Mouse (Mus musculus) hindbrain, embryonic 11.5 days (tissue): ENCODE measurements at regions not wholly inside any gene's neighbourhood (a gene's known extent, or its start where the extent isn't known, plus 50 kb on each side); places are given as distances from the start of the nearest gene placed in this dataset.

Source experiments
- ATAC-seq: fragments of 200-750 bp; cut with Nextera tagmentation; 2 replicates; pipeline ENCODE4 v1.8.0; 2017; ENCODE audit warnings: mild to moderate bottlenecking, moderate TSS enrichment, moderate library complexity; ENCODE audit not compliant: low FRiP score
- DNase-seq: peaks from one replicate; pipeline ENCODE4 v3.0.0-alpha.2; 2015; ENCODE audit warnings: low spot score
- H3K27ac ChIP-seq: fragments of 300-500 bp; sonication (generic); 2 replicates; pipeline ENCODE4 v1.5.1; 2014; ENCODE audit warnings: mild to moderate bottlenecking, low read depth, low read length
- H3K27me3 ChIP-seq: fragments of 300-500 bp; sonication (generic); 2 replicates; pipeline ENCODE4 v1.6.1; 2014; ENCODE audit warnings: mild to moderate bottlenecking, low read length, moderate library complexity, mixed read lengths; ENCODE audit not compliant: control insufficient read depth, insufficient read depth
- H3K36me3 ChIP-seq: fragments of 300-500 bp; sonication (generic); 2 replicates; pipeline ENCODE4 v1.6.1; 2014; ENCODE audit warnings: mild to moderate bottlenecking, low read length, moderate library complexity, mixed read lengths; ENCODE audit not compliant: control insufficient read depth, insufficient read depth
- H3K4me1 ChIP-seq: fragments of 300-500 bp; sonication (generic); replicated peaks from 2 replicates; pipeline ENCODE4 v1.6.1; 2014; ENCODE audit warnings: low read length, mixed read lengths; ENCODE audit not compliant: control insufficient read depth, insufficient read depth
- H3K4me2 ChIP-seq: fragments of 300-500 bp; sonication (generic); replicated peaks from 2 replicates; pipeline ENCODE4 v1.6.1; 2014; ENCODE audit warnings: mild to moderate bottlenecking, low read depth, low read length
- H3K4me3 ChIP-seq: fragments of 300-500 bp; sonication (generic); 2 replicates; pipeline ENCODE4 v1.5.1; 2014; ENCODE audit warnings: low read depth, low read length
- H3K9ac ChIP-seq: fragments of 300-500 bp; sonication (generic); 2 replicates; pipeline ENCODE4 v1.6.1; 2014; ENCODE audit warnings: low read depth, low read length
- H3K9me3 ChIP-seq: fragments of 300-500 bp; sonication (generic); 2 replicates; pipeline ENCODE4 v1.6.1; 2016; ENCODE audit warnings: low read length; ENCODE audit not compliant: control insufficient read depth
- WGBS: fragments of 180-500 bp; shearing (Covaris S2); extraction: QIAGEN DNeasy Blood & Tissue Kit; methylation state at CpG from one replicate; pipeline ENCODE4 v1.1.7; 2014; 5-methylcytosine and 5-hydroxymethylcytosine counted together
- microRNA counts: library from miRNA; unstranded; fragments of <30 nt; microRNA quantifications from one replicate; lab custom pipeline; 2015

GRCm38 (mm10) chrX:103556046-103556445 lies 74.3 kb upstream of the Zcchc13 start:
- ATAC-seq (no peak), DNase-seq (peak; percentile 8)
- H3K27me3 ChIP-seq = no peaks in the 10 kb centered on the region
- no peak overlapping the region for H3K9ac ChIP-seq
- no peak overlapping the region for H3K4me3 ChIP-seq
- no peaks in the 10 kb centered on the region for H3K36me3 ChIP-seq
- no peak overlapping the region for H3K4me2 ChIP-seq
- no peaks in the 10 kb centered on the region for H3K9me3 ChIP-seq
- 65% methylated on average over 4 of the region's 4 CpGs for WGBS
- 0 out of 2 replicates have a peak, but pooled peaks cover 2% of the 10 kb centered on the region for H3K4me1 ChIP-seq
- H3K27ac ChIP-seq = peak overlapping the region; percentile 67

- ATAC-seq = no peak
- no peak overlapping the region for H3K4me3 ChIP-seq
- no peaks in the 10 kb centered on the region for H3K27me3 ChIP-seq
- H3K9ac ChIP-seq = no peak overlapping the region
- 0 out of 2 replicates have a peak, but pooled peaks cover 2% of the 10 kb centered on the region for H3K4me1 ChIP-seq
- WGBS = 46% methylated on average over 7 of the region's 7 CpGs
- no peaks in the 10 kb centered on the region for H3K36me3 ChIP-seq
- no peak overlapping the region for H3K4me2 ChIP-seq
- H3K27ac ChIP-seq = 0 out of 2 replicates have a peak overlapping the region, but pooled peaks have one; percentile 67
- no peak for DNase-seq
- H3K9me3 ChIP-seq = no peaks in the 10 kb centered on the region
Observed at GRCm38 (mm10) chrX:103556681-103557490, 73.5 kb upstream of the Zcchc13 start.

- Histone ChIP-seq H3K36me3 (no peaks in the 10 kb centered on the region), H3K27me3 (no peaks in the 10 kb centered on the region), H3K9ac (no peak overlapping the region), H3K9me3 (no peaks in the 10 kb centered on the region), H3K27ac (no peak overlapping the region), H3K4me1 (0 out of 2 replicates have a peak, but pooled peaks cover 2% of the 10 kb centered on the region), H3K4me2 (no peak overlapping the region), H3K4me3 (no peak overlapping the region)
- ATAC-seq = no peak
- 88% methylated on average over 4 of the region's 4 CpGs for WGBS
- DNase-seq = no peak
Observed at GRCm38 (mm10) chrX:103557496-103557895, 72.9 kb upstream of the Zcchc13 start.

- DNase-seq (peak; percentile 44), ATAC-seq (peak; percentile 89)
- Histone ChIP-seq H3K4me1 (no peaks in the 10 kb centered on the region), H3K9me3 (no peaks in the 10 kb centered on the region), H3K4me3 (no peak overlapping the region), H3K27ac (no peak overlapping the region), H3K27me3 (no peaks in the 10 kb centered on the region), H3K36me3 (no peaks in the 10 kb centered on the region), H3K4me2 (no peak overlapping the region), H3K9ac (no peak overlapping the region)
- 70% methylated on average over 8 of the region's 8 CpGs for WGBS
Observed at GRCm38 (mm10) chrX:103563531-103564246, 66.7 kb upstream of the Zcchc13 start.

- no peak overlapping the region for H3K4me3 ChIP-seq
- DNase-seq (no peak), ATAC-seq (no peak)
- no peak overlapping the region for H3K27ac ChIP-seq
- H3K4me1 ChIP-seq = no peaks in the 10 kb centered on the region
- H3K9ac ChIP-seq = no peak overlapping the region
- H3K4me2 ChIP-seq = no peak overlapping the region
- WGBS = 71% methylated on average over 4 of the region's 4 CpGs
- no peaks in the 10 kb centered on the region for H3K36me3 ChIP-seq
- no peaks in the 10 kb centered on the region for H3K9me3 ChIP-seq
- no peaks in the 10 kb centered on the region for H3K27me3 ChIP-seq
Observed at GRCm38 (mm10) chrX:103573344-103573743, 57.0 kb upstream of the Zcchc13 start.

GRCm38 (mm10) chrX:103579484-103579883 lies 50.9 kb upstream of the Zcchc13 start:
- Histone ChIP-seq H3K4me3 (no peak overlapping the region), H3K36me3 (no peaks in the 10 kb centered on the region), H3K27ac (no peak overlapping the region), H3K9ac (no peak overlapping the region), H3K4me2 (no peak overlapping the region), H3K27me3 (no peaks in the 10 kb centered on the region), H3K9me3 (no peaks in the 10 kb centered on the region), H3K4me1 (no peaks in the 10 kb centered on the region)
- ATAC-seq = no peak
- DNase-seq = no peak
- whole genome bisulfite sequencing = 94% methylated on average over 5 of the region's 5 CpGs

MicroRNAs in the stretch of these regions (microRNA counts, 519-probe panel; counts per million panel counts)
- microRNA mmu-miR-374 (lab: Ali Mortazavi, UCI) = 5,290 counts per million, percentile 74 among the panel's probes with 10 or more counts
- 4,537 counts per million, percentile 49 among the panel's probes with 10 or more counts for microRNA mmu-miR-421 (lab: Ali Mortazavi, UCI)
